Mouse (Mus musculus): ENCODE results near the gene Jak3.

DNA sequence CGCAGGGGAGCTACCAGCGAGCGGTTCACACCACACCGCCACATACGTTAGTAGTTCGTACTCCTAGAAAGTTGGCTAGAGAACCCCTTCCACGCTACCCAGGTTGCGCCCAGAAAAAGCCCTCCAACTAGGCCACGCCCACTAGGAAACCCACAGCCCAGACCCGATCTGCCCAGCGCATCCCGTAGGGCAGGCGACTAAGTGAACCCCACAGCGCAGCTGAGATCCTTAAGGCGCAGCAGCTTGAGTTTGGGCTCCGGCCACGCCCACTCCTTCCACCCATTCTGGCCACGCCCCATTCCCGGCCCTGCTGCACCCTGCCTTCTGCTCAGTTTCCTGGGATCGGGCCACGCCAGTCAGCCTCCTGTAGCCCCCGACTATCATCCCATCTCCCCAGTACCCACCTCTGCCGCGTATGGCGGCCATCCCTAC lies 46.3 kb upstream of the Jak3 start:
- TF ChIP-seq CTCF (IDR thresholded peaks at IDR 0.05; ENCODE audit: low read depth) (no peak), EP300 (IDR thresholded peaks at IDR 0.05; ENCODE audit: low read depth) (no peak)
